Mouse (Mus musculus) liver, embryonic 14.5 days (tissue): ENCODE data around the gene Trmt61a.

Source experiments
- CTCF ChIP-seq: IDR thresholded peaks from 2 replicates; pipeline ENCODE4 v1.5.1; 2016; ENCODE audit warnings: antibody characterized with exemption, low read depth, control low read depth
- EP300 ChIP-seq: IDR thresholded peaks from 2 replicates; pipeline ENCODE4 v1.6.1; 2016; ENCODE audit warnings: antibody characterized with exemption, low read depth

GRCm38 (mm10) chr12:111671431-111671902 lies 6.4 kb upstream of the Trmt61a start:
- TF ChIP-seq CTCF (no peak), EP300 (no peak)
